ENCODE assay signal across 17 mouse cellular contexts in the genomic region with DNA sequence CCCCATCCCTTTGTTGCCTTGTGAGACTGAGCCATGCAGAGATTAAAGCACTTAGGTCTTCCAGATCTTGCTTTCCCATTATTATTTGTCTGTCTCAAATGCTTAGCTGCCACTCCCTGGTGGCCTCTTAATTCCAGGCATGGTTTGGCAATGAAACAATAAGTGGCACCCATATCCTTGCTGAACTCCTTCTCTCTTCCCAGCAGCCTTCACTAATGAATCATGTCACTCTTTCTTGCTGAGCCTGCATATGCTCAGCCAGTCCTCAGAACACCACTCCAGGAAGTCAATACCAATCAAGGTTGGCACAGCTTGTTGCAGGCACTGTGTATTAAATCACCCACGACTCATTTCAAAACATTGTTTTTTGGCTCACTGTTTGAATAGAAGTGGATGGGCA.
DNase-seq lines count a peak whose midpoint lies in the region; ATAC-seq and TF ChIP-seq lines count a peak whose summit lies in the region.
"Had no signal": no experiment of that assay in that cellular context is flagged by ENCODE, and none has a peak within 500 bp of the region (broad histone marks: within the 10 kb centered on the region; RNA-seq: fewer than 3 reads in every experiment).

No protein-coding gene starts in this region.

- 0 out of 2 replicates have a peak, but pooled peaks cover 2% of the 10 kb centered on the region for H3K4me1 ChIP-seq in forebrain, embryonic 15.5 days
- no peaks in the 10 kb centered on the region for H3K4me1 ChIP-seq in forebrain, embryonic 11.5 days (replicated peaks; ENCODE audit: control insufficient read depth, insufficient read depth, low read length)
- H3K4me1 ChIP-seq in neural tube, embryonic 12.5 days: no peaks in the 10 kb centered on the region
- no peaks in the 10 kb centered on the region for H3K4me1 ChIP-seq in neural tube, embryonic 15.5 days
- H3K4me1 ChIP-seq in forebrain, postnatal 0 days (ENCODE audit: insufficient read depth): no peaks in the 10 kb centered on the region
- H3K4me1 ChIP-seq: heart, embryonic 13.5 days; kidney, embryonic 15.5 days; liver, embryonic 12.5 days had no signal

- TF ChIP-seq CTCF in forebrain, postnatal 0 days (IDR thresholded peaks at IDR 0.05; ENCODE audit: low read depth): no peak

- no peaks in the 10 kb centered on the region for H3K9me3 ChIP-seq in forebrain, embryonic 15.5 days
- H3K9me3 ChIP-seq in forebrain, embryonic 11.5 days (ENCODE audit: control insufficient read depth, low read length): no peaks in the 10 kb centered on the region
- no peaks in the 10 kb centered on the region for H3K9me3 ChIP-seq in neural tube, embryonic 12.5 days
- H3K9me3 ChIP-seq in neural tube, embryonic 15.5 days (replicated peaks): no peaks in the 10 kb centered on the region
- no peaks in the 10 kb centered on the region for H3K9me3 ChIP-seq in forebrain, postnatal 0 days (ENCODE audit: low read length)
- H3K9me3 ChIP-seq: heart, embryonic 13.5 days; kidney, embryonic 15.5 days; liver, embryonic 12.5 days had no signal

- no peak overlapping the region for H3K27ac ChIP-seq in forebrain, embryonic 15.5 days (replicated peaks)
- no peak overlapping the region for H3K27ac ChIP-seq in forebrain, embryonic 11.5 days (ENCODE audit: low read depth, low read length)
- H3K27ac ChIP-seq in neural tube, embryonic 12.5 days: no peak overlapping the region
- H3K27ac ChIP-seq in neural tube, embryonic 15.5 days (replicated peaks): no peak overlapping the region
- H3K27ac ChIP-seq in forebrain, postnatal 0 days (ENCODE audit: low read depth, low read length): no peak overlapping the region
- H3K27ac ChIP-seq: heart, embryonic 13.5 days; kidney, embryonic 15.5 days; liver, embryonic 12.5 days had no signal

- H3K36me3 ChIP-seq in forebrain, embryonic 15.5 days: no peaks in the 10 kb centered on the region
- no peaks in the 10 kb centered on the region for H3K36me3 ChIP-seq in forebrain, embryonic 11.5 days (ENCODE audit: control insufficient read depth, insufficient read depth, low read length)
- no peaks in the 10 kb centered on the region for H3K36me3 ChIP-seq in neural tube, embryonic 12.5 days
- no peaks in the 10 kb centered on the region for H3K36me3 ChIP-seq in neural tube, embryonic 15.5 days
- no peaks in the 10 kb centered on the region for H3K36me3 ChIP-seq in forebrain, postnatal 0 days (ENCODE audit: insufficient read depth)
- H3K36me3 ChIP-seq: heart, embryonic 13.5 days; kidney, embryonic 15.5 days; liver, embryonic 12.5 days had no signal

- DNase-seq in forebrain, embryonic 11.5 days (ENCODE audit: low spot score): no peak
- peak; percentile 7 for DNase-seq in forebrain, postnatal 0 days
- no peak for DNase-seq in kidney, postnatal 10 days
- no peak for DNase-seq in layer of hippocampus, adult 11-12 months (ENCODE audit: low spot score)
- no peak for DNase-seq in lung, postnatal 10 days
- DNase-seq: adrenal gland, adult 8-10 months; cerebellum, adult 11-12 months; cerebellum, postnatal 36 days; heart, postnatal 36 days; right cerebral cortex, postnatal 14 days had no signal

- WGBS in forebrain, embryonic 15.5 days: 5% methylated on average over 1 of the region's 1 CpGs
- WGBS in forebrain, embryonic 11.5 days: 29% methylated on average over 1 of the region's 1 CpGs
- WGBS in neural tube, embryonic 12.5 days: 49% methylated on average over 1 of the region's 1 CpGs
- 38% methylated on average over 1 of the region's 1 CpGs for WGBS in neural tube, embryonic 15.5 days
- 13% methylated on average over 1 of the region's 1 CpGs for WGBS in forebrain, postnatal 0 days

- H3K4me2 ChIP-seq in forebrain, embryonic 15.5 days (replicated peaks): no peak overlapping the region
- no peak overlapping the region for H3K4me2 ChIP-seq in forebrain, embryonic 11.5 days (ENCODE audit: low read depth, low read length, severe bottlenecking)
- H3K4me2 ChIP-seq in neural tube, embryonic 12.5 days (replicated peaks): no peak overlapping the region
- no peak overlapping the region for H3K4me2 ChIP-seq in neural tube, embryonic 15.5 days
- H3K4me2 ChIP-seq in forebrain, postnatal 0 days (ENCODE audit: low read depth): no peak overlapping the region
- H3K4me2 ChIP-seq: heart, embryonic 13.5 days; kidney, embryonic 15.5 days; liver, embryonic 12.5 days had no signal

- ATAC-seq in forebrain, embryonic 15.5 days (replicated peaks): peak; percentile 74
- ATAC-seq in forebrain, embryonic 11.5 days (replicated peaks; ENCODE audit: low FRiP score): no peak
- 0 out of 2 replicates have a peak, but pooled peaks have one; percentile 53 for ATAC-seq in neural tube, embryonic 12.5 days (ENCODE audit: low FRiP score, low read depth)
- no peak for ATAC-seq in neural tube, embryonic 15.5 days (ENCODE audit: low FRiP score)
- peak; percentile 51; the same call in 1 of the 2 replicates for ATAC-seq in forebrain, postnatal 0 days
- ATAC-seq: intestine, embryonic 16.5 days; liver, embryonic 12.5 days had no signal

- no peaks in the 10 kb centered on the region for H3K27me3 ChIP-seq in forebrain, embryonic 15.5 days
- no peaks in the 10 kb centered on the region for H3K27me3 ChIP-seq in forebrain, embryonic 11.5 days (ENCODE audit: control insufficient read depth, insufficient read depth, low read length)
- no peaks in the 10 kb centered on the region for H3K27me3 ChIP-seq in neural tube, embryonic 12.5 days (replicated peaks)
- no peaks in the 10 kb centered on the region for H3K27me3 ChIP-seq in neural tube, embryonic 15.5 days (replicated peaks)
- H3K27me3 ChIP-seq in forebrain, postnatal 0 days (ENCODE audit: insufficient read depth, low read length): no peaks in the 10 kb centered on the region
- H3K27me3 ChIP-seq: heart, embryonic 13.5 days; kidney, embryonic 15.5 days; liver, embryonic 12.5 days had no signal

- H3K4me3 ChIP-seq in forebrain, embryonic 15.5 days: no peak overlapping the region
- H3K4me3 ChIP-seq in forebrain, embryonic 11.5 days (ENCODE audit: low read depth, low read length): no peak overlapping the region
- no peak overlapping the region for H3K4me3 ChIP-seq in neural tube, embryonic 12.5 days
- H3K4me3 ChIP-seq in neural tube, embryonic 15.5 days (replicated peaks): no peak overlapping the region
- H3K4me3 ChIP-seq in forebrain, postnatal 0 days (ENCODE audit: low read depth, low read length): no peak overlapping the region
- H3K4me3 ChIP-seq: heart, embryonic 13.5 days; kidney, embryonic 15.5 days; liver, embryonic 12.5 days had no signal

- no peak overlapping the region for H3K9ac ChIP-seq in forebrain, embryonic 15.5 days (replicated peaks)
- no peak overlapping the region for H3K9ac ChIP-seq in forebrain, embryonic 11.5 days (ENCODE audit: low read length)
- no peak overlapping the region for H3K9ac ChIP-seq in neural tube, embryonic 12.5 days
- no peak overlapping the region for H3K9ac ChIP-seq in neural tube, embryonic 15.5 days (replicated peaks)
- no peak overlapping the region for H3K9ac ChIP-seq in forebrain, postnatal 0 days
- H3K9ac ChIP-seq: heart, embryonic 13.5 days; kidney, embryonic 15.5 days; liver, embryonic 12.5 days had no signal

Comparison
In these comparisons a context has a peak if more than half of its experiments do, and no peak if none do; other contexts are left out.
1. ATAC-seq: peak in forebrain, embryonic 15.5 days (single experiment), neural tube, embryonic 12.5 days (single experiment) and forebrain, postnatal 0 days (single experiment); none in forebrain, embryonic 11.5 days (single experiment) and neural tube, embryonic 15.5 days (single experiment).